Mouse (Mus musculus): ENCODE data around the gene Dek. TPM values are rescaled to one million over a fixed set of nuclear protein-coding genes. Genes with fewer than 3 reads are reported as not detected.
A peak's percentile ranks its signal among the peaks of the same experiment; 100 is the strongest.

Dek gene
- total and polyA plus RNA-seq, 3 experiments = 97.9 to 5,191 (median 207) TPM

DNA sequence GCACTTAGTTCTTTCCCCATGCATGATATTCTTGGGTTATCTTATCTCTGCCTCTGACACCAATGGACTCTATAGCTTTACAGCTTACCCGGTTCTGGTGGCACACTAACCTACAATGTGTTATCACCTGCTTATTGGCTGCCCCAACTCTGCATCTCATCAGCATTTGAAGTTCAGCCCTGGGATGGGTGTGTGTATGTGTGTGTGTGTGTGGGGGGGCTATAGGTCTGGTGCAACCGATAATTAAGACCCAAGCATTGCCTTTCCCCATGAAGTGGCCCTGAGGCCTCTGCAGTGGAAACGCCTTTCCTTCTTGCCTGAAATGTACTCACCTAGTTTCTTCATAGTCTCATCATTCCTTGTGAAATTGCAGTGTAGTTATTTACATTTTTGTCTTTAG is 10.0 kb upstream of the Dek start:
- H3K4me3 ChIP-seq (ENCODE audit: control insufficient read depth in 1 of 2, insufficient read depth in 1 of 2, low read depth in 2 of 2, low read length in 2 of 2) = no peak overlapping the region
- H3K79me2 ChIP-seq (ENCODE audit: control insufficient read depth, insufficient read depth, low read length, poor library complexity) = no peaks in the 10 kb centered on the region
- H3K36me3 ChIP-seq (ENCODE audit: control insufficient read depth in 1 of 2, insufficient read depth in 2 of 2, low read length in 2 of 2) = peaks cover 0 to 31% of the 10 kb centered on the region in 2 experiments; a peak in 2 of 4 replicates
- DNase-seq (ENCODE audit: low read depth, low spot score) = peak; percentile 32
- H3K9me3 ChIP-seq (replicated peaks; ENCODE audit: insufficient read depth, low read length) = no peaks in the 10 kb centered on the region
- H3K27ac ChIP-seq (ENCODE audit: control insufficient read depth, low read depth, low read length) = peak overlapping the region; percentile 75
- peak overlapping the region; percentile 44 for H3K9ac ChIP-seq (ENCODE audit: control insufficient read depth, low read depth, low read length, poor library complexity, severe bottlenecking)
- H3K27me3 ChIP-seq (ENCODE audit: control insufficient read depth in 1 of 2, insufficient read depth in 2 of 2, low read length in 2 of 2) = no peaks in the 10 kb centered on the region
- TF ChIP-seq MXI1 (IDR thresholded peaks at IDR 0.05; ENCODE audit: low read depth, low read length) (no peak), TCF12 (IDR thresholded peaks at IDR 0.05; ENCODE audit: low read depth, low read length) (peak; percentile 24; the same call in 1 of the 2 replicates), GATA1 (IDR thresholded peaks at IDR 0.05; ENCODE audit: low read depth, low read length) (0 out of 2 replicates have a peak, but pooled peaks have one; percentile 41)
- H3K4me1 ChIP-seq (ENCODE audit: control insufficient read depth in 1 of 2, insufficient read depth in 2 of 2, low read length in 2 of 2) = peaks cover 22 to 34% of the 10 kb centered on the region in 2 experiments

DNA sequence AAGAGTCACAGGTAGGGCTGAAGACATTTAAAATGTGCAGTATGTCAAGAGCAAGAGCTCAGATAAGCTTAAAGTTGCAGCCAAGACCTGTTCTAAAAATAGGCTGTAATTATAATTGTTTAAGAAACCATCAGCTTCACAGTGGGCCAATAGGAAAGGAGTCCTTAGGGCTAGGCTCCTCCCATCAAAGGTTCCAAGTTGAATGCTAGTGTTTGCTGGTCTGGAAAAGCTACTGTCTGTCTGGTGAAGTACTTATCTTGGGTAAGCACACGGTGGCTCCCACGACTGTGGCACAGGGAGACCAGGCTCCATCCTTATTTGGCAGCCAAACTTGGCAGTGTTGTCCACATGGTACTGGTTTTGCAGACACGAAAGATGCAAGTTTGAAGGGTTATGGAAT is 6.9 kb upstream of the Dek start:
- H3K9ac ChIP-seq (ENCODE audit: control insufficient read depth, low read depth, low read length, poor library complexity, severe bottlenecking) = no peak overlapping the region
- H3K27ac ChIP-seq (ENCODE audit: control insufficient read depth, low read depth, low read length) = peak overlapping the region; percentile 11; the same call in 1 of the 2 replicates
- TF ChIP-seq RAD21 (IDR thresholded peaks at IDR 0.05; ENCODE audit: low read depth, low read length) (no peak; the same call in 1 of the 2 replicates), ZKSCAN1 (IDR thresholded peaks at IDR 0.05; ENCODE audit: low read depth, low read length) (no peak), MEF2A (IDR thresholded peaks at IDR 0.05; ENCODE audit: extremely low read depth, insufficient replicate concordance, low read depth, low read length, poor library complexity, severe bottlenecking) (peak; percentile 89; the same call in 1 of the 2 replicates), MAZ (IDR thresholded peaks at IDR 0.05; ENCODE audit: low read depth, low read length) (no peak), MAX (IDR thresholded peaks at IDR 0.05; ENCODE audit: low read length) (0 out of 2 replicates have a peak, but pooled peaks have one; percentile 24), ETS1 (IDR thresholded peaks at IDR 0.05; ENCODE audit: low read depth, low read length) (peak; percentile 63), JUND (IDR thresholded peaks at IDR 0.05; ENCODE audit: low read depth, low read length) (no peak; the same call in 1 of the 2 replicates), SIN3A (IDR thresholded peaks at IDR 0.05; ENCODE audit: low read length) (no peak), EP300 (IDR thresholded peaks at IDR 0.05; ENCODE audit: low read depth in 1 of 2, low read length in 2 of 2) (peak; percentile 65 to 67), KAT2A (conservative IDR thresholded peaks at IDR 0.05; ENCODE audit: low read depth, low read length) (no peak), MXI1 (IDR thresholded peaks at IDR 0.05; ENCODE audit: low read depth, low read length) (peak; percentile 36; the same call in 1 of the 2 replicates), ZC3H11A (IDR thresholded peaks at IDR 0.05; ENCODE audit: low read depth, low read length) (no peak), TAL1 (IDR thresholded peaks at IDR 0.05; ENCODE audit: low read length) (peak; percentile 90), CHD2 (IDR thresholded peaks at IDR 0.05; ENCODE audit: low read length) (no peak), TCF12 (IDR thresholded peaks at IDR 0.05; ENCODE audit: low read depth, low read length) (peak; percentile 72), GATA1 (IDR thresholded peaks at IDR 0.05; ENCODE audit: low read depth, low read length) (peak; percentile 59), USF1 (IDR thresholded peaks at IDR 0.05; ENCODE audit: low read depth, low read length) (no peak), NRF1 (IDR thresholded peaks at IDR 0.05; ENCODE audit: insufficient read depth, low read depth, low read length, poor library complexity, severe bottlenecking) (no peak), USF2 (IDR thresholded peaks at IDR 0.05; ENCODE audit: borderline replicate concordance in 1 of 2, insufficient read depth in 1 of 2, low read depth in 1 of 2, low read length in 2 of 2) (no peak), RCOR1 (IDR thresholded peaks at IDR 0.05; ENCODE audit: low read depth, low read length) (peak; percentile 40), SMC3 (IDR thresholded peaks at IDR 0.05; ENCODE audit: low read depth, low read length) (0 out of 2 replicates have a peak, but pooled peaks have one; percentile 8)
- peaks cover 0 to 38% of the 10 kb centered on the region in 2 experiments; a peak in 2 of 4 replicates for H3K36me3 ChIP-seq (ENCODE audit: control insufficient read depth in 1 of 2, insufficient read depth in 2 of 2, low read length in 2 of 2)
- H3K79me2 ChIP-seq (ENCODE audit: control insufficient read depth, insufficient read depth, low read length, poor library complexity) = no peaks in the 10 kb centered on the region
- peaks cover 25 to 36% of the 10 kb centered on the region in 2 experiments for H3K4me1 ChIP-seq (ENCODE audit: control insufficient read depth in 1 of 2, insufficient read depth in 2 of 2, low read length in 2 of 2)
- H3K4me3 ChIP-seq (ENCODE audit: control insufficient read depth in 1 of 2, insufficient read depth in 1 of 2, low read depth in 2 of 2, low read length in 2 of 2) = no peak overlapping the region
- H3K9me3 ChIP-seq (replicated peaks; ENCODE audit: insufficient read depth, low read length) = no peaks in the 10 kb centered on the region
- DNase-seq (ENCODE audit: low read depth, low spot score) = peak; percentile 92
- H3K27me3 ChIP-seq (ENCODE audit: control insufficient read depth in 1 of 2, insufficient read depth in 2 of 2, low read length in 2 of 2) = no peaks in the 10 kb centered on the region

Measured in MEL (cell line).